Mouse (Mus musculus) liver, embryonic 15.5 days (tissue): Measurements from ENCODE around the gene Slc22a21. TPM values are rescaled to one million over a fixed set of nuclear protein-coding genes. Genes with fewer than 3 reads are reported as not detected.

Experiments used
- ATAC-seq: fragments of 200-750 bp; cut with Nextera tagmentation; 2 replicates; pipeline ENCODE4 v1.8.0; 2017; ENCODE audit warnings: moderate number of reproducible peaks, mild to moderate bottlenecking, moderate library complexity; ENCODE audit not compliant: insufficient read depth
- H3K27ac ChIP-seq: fragments of 300-500 bp; sonication (generic); replicated peaks from 2 replicates; pipeline ENCODE4 v1.5.1; 2015; ENCODE audit warnings: mild to moderate bottlenecking, inconsistent platforms
- H3K27me3 ChIP-seq: fragments of 300-500 bp; sonication (generic); 2 replicates; pipeline ENCODE4 v1.6.1; 2015; ENCODE audit warnings: mild to moderate bottlenecking, inconsistent platforms
- H3K36me3 ChIP-seq: fragments of 300-500 bp; sonication (generic); replicated peaks from 2 replicates; pipeline ENCODE4 v1.6.1; 2015; ENCODE audit warnings: moderate library complexity, mild to moderate bottlenecking, inconsistent platforms
- H3K4me1 ChIP-seq: fragments of 300-500 bp; sonication (generic); replicated peaks from 2 replicates; pipeline ENCODE4 v1.6.1; 2015; ENCODE audit warnings: inconsistent platforms
- H3K4me2 ChIP-seq: fragments of 300-500 bp; sonication (generic); 2 replicates; pipeline ENCODE4 v1.6.1; 2015; ENCODE audit warnings: moderate library complexity, mild to moderate bottlenecking, inconsistent platforms
- H3K4me3 ChIP-seq: fragments of 300-500 bp; sonication (generic); replicated peaks from 2 replicates; pipeline ENCODE4 v1.5.1; 2015; ENCODE audit warnings: mild to moderate bottlenecking, inconsistent platforms
- H3K9ac ChIP-seq: fragments of 300-500 bp; sonication (generic); 2 replicates; pipeline ENCODE4 v1.6.1; 2015; ENCODE audit warnings: moderate library complexity, mild to moderate bottlenecking, inconsistent platforms
- H3K9me3 ChIP-seq: fragments of 300-500 bp; sonication (generic); replicated peaks from 2 replicates; pipeline ENCODE4 v1.6.1; 2016; ENCODE audit warnings: inconsistent platforms
- WGBS: fragments of 180-500 bp; shearing (Covaris S2); methylation state at CpG from one replicate; pipeline ENCODE4 v1.1.7; 2015; ENCODE audit warnings: mixed read lengths; ENCODE audit not compliant: insufficient replicate concordance; 5-methylcytosine and 5-hydroxymethylcytosine counted together
- polyA plus RNA-seq: library from polyadenylated mRNA; unstranded; fragments of >200 nt; fragmentation: Nextera tagmentation; extraction: Ambion mirVana; gene quantifications from 2 replicates; pipeline ENCODE4 v1.2.1, GENCODE M21; 2015

Slc22a21 gene
- polyA plus RNA-seq, 1 experiment from 2014 or later: 1.1 TPM

- ATAC-seq: no peak
- H3K4me2 ChIP-seq: no peak overlapping the region
- H3K4me1 ChIP-seq: 0 out of 2 replicates have a peak, but pooled peaks cover 4% of the 10 kb centered on the region
- no peak overlapping the region for H3K9ac ChIP-seq
- 50% methylated on average over 1 of the region's 1 CpGs for WGBS
- no peak overlapping the region for H3K27ac ChIP-seq
- no peaks in the 10 kb centered on the region for H3K27me3 ChIP-seq
- H3K36me3 ChIP-seq: no peaks in the 10 kb centered on the region
- no peaks in the 10 kb centered on the region for H3K9me3 ChIP-seq
- no peak overlapping the region for H3K4me3 ChIP-seq
These were observed 79.1 kb downstream of the Slc22a21 start for GRCm38 (mm10) chr11:53900991-53901390.

- H3K9me3 ChIP-seq: no peaks in the 10 kb centered on the region
- ATAC-seq: no peak
- H3K36me3 ChIP-seq: no peaks in the 10 kb centered on the region
- H3K4me1 ChIP-seq: 0 out of 2 replicates have a peak, but pooled peaks cover 4% of the 10 kb centered on the region
- no peak overlapping the region for H3K9ac ChIP-seq
- H3K27ac ChIP-seq: no peak overlapping the region
- 77% methylated on average over 6 of the region's 6 CpGs for WGBS
- H3K4me3 ChIP-seq: no peak overlapping the region
- no peaks in the 10 kb centered on the region for H3K27me3 ChIP-seq
- no peak overlapping the region for H3K4me2 ChIP-seq
These were observed 80.2 kb downstream of the Slc22a21 start for GRCm38 (mm10) chr11:53899981-53900380.

Other genes with a start within 250 kb of the Slc22a21 start
- 11.9 and 13.6 TPM in 2 replicates for gene Irf1, start 210.3 kb downstream of the Slc22a21 start, polyA plus RNA-seq
- gene Gm17334, start 207.1 kb downstream of the Slc22a21 start, polyA plus RNA-seq: 0.16 TPM in 1 of 2 replicates, not detected in the other
- not detected in 2 replicates for gene Gm12216, start 121.1 kb downstream of the Slc22a21 start, polyA plus RNA-seq
- 1.9 and 2.3 TPM in 2 replicates for gene Slc22a5, start 88.7 kb downstream of the Slc22a21 start, polyA plus RNA-seq
- 36.7 and 38.0 TPM in 2 replicates for gene Slc22a4, start 47.8 kb upstream of the Slc22a21 start, polyA plus RNA-seq
- gene Pdlim4, start 88.7 kb upstream of the Slc22a21 start, polyA plus RNA-seq: 3.9 and 4.0 TPM in 2 replicates
- 4.6 and 5.6 TPM in 2 replicates for gene P4ha2, start 119.8 kb upstream of the Slc22a21 start, polyA plus RNA-seq